Mouse (Mus musculus) kidney, postnatal 0 days (tissue): ENCODE measurements around the gene Gm20518. TPM values are rescaled to one million over a fixed set of nuclear protein-coding genes. Genes with fewer than 3 reads are reported as not detected.

Experiments used
- ATAC-seq: fragments of 200-750 bp; cut with Nextera tagmentation; replicated peaks from 2 replicates; pipeline ENCODE4 v1.8.0; 2017; ENCODE audit warnings: low read depth, moderate number of reproducible peaks, moderate TSS enrichment, moderate library complexity; ENCODE audit not compliant: low FRiP score
- DNase-seq: peaks from one replicate; pipeline ENCODE4 v3.0.0-alpha.2; 2016; ENCODE audit warnings: low spot score
- H3K27ac ChIP-seq: fragments of 300-500 bp; sonication (generic); 2 replicates; pipeline ENCODE4 v1.5.1; 2014; ENCODE audit warnings: mild to moderate bottlenecking
- H3K27me3 ChIP-seq: fragments of 300-500 bp; sonication (generic); 2 replicates; pipeline ENCODE4 v1.6.1; 2014; ENCODE audit warnings: low read length, mixed read lengths; ENCODE audit not compliant: insufficient read depth
- H3K36me3 ChIP-seq: fragments of 300-500 bp; sonication (generic); 2 replicates; pipeline ENCODE4 v1.6.1; 2014; ENCODE audit warnings: low read length, mixed read lengths; ENCODE audit not compliant: insufficient read depth
- H3K4me1 ChIP-seq: fragments of 300-500 bp; sonication (generic); replicated peaks from 2 replicates; pipeline ENCODE4 v1.6.1; 2014; ENCODE audit warnings: antibody characterized with exemption, low read length, mixed read lengths; ENCODE audit not compliant: insufficient read depth
- H3K4me2 ChIP-seq: fragments of 300-500 bp; sonication (generic); 2 replicates; pipeline ENCODE4 v1.6.1; 2014; ENCODE audit warnings: mild to moderate bottlenecking, low read length, moderate library complexity, mixed read lengths
- H3K4me3 ChIP-seq: fragments of 300-500 bp; sonication (generic); replicated peaks from 2 replicates; pipeline ENCODE4 v1.5.1; 2014; ENCODE audit warnings: low read depth, low read length
- H3K9ac ChIP-seq: fragments of 300-500 bp; sonication (generic); 2 replicates; pipeline ENCODE4 v1.6.1; 2014; ENCODE audit warnings: low read depth, low read length
- H3K9me3 ChIP-seq: fragments of 300-500 bp; sonication (generic); replicated peaks from 2 replicates; pipeline ENCODE4 v1.6.1; 2016; ENCODE audit warnings: low read length, inconsistent platforms, mixed read lengths
- CTCF ChIP-seq: IDR thresholded peaks from 2 replicates; pipeline ENCODE4 v1.5.1; 2016; ENCODE audit warnings: antibody characterized with exemption, low read depth, mild to moderate bottlenecking, moderate library complexity
- WGBS: fragments of 180-500 bp; shearing (Covaris S2); extraction: QIAGEN DNeasy Blood & Tissue Kit; methylation state at CpG from one replicate; pipeline ENCODE4 v1.1.7; 2014; 5-methylcytosine and 5-hydroxymethylcytosine counted together
- polyA plus RNA-seq: library from polyadenylated mRNA; unstranded; fragments of >200 nt; fragmentation: Nextera tagmentation; extraction: Ambion mirVana; gene quantifications from 2 replicates; pipeline ENCODE4 v1.2.1, GENCODE M21; 2015

Gene Gm20518
- polyA plus RNA-seq, 1 experiment from 2014 or later = 3.4 TPM

- DNase-seq = no peak
- ATAC-seq = no peak
- H3K4me1 ChIP-seq = 0 out of 2 replicates have a peak, but pooled peaks cover 10% of the 10 kb centered on the region
- no peak for TF ChIP-seq CTCF
- 37% methylated on average over 2 of the region's 2 CpGs for WGBS
- H3K36me3 ChIP-seq = no peaks in the 10 kb centered on the region
- peak overlapping the region; percentile 93 for H3K4me3 ChIP-seq
- H3K27ac ChIP-seq = 0 out of 2 replicates have a peak overlapping the region, but pooled peaks have one; percentile 97
- H3K27me3 ChIP-seq = no peaks in the 10 kb centered on the region
- H3K4me2 ChIP-seq = peak overlapping the region; percentile 83
- H3K9ac ChIP-seq = peak overlapping the region; percentile 93
- H3K9me3 ChIP-seq = no peaks in the 10 kb centered on the region
Measured at GRCm38 (mm10) chr16:17890342-17890727, 1.1 kb downstream of the Gm20518 start.

DNA sequence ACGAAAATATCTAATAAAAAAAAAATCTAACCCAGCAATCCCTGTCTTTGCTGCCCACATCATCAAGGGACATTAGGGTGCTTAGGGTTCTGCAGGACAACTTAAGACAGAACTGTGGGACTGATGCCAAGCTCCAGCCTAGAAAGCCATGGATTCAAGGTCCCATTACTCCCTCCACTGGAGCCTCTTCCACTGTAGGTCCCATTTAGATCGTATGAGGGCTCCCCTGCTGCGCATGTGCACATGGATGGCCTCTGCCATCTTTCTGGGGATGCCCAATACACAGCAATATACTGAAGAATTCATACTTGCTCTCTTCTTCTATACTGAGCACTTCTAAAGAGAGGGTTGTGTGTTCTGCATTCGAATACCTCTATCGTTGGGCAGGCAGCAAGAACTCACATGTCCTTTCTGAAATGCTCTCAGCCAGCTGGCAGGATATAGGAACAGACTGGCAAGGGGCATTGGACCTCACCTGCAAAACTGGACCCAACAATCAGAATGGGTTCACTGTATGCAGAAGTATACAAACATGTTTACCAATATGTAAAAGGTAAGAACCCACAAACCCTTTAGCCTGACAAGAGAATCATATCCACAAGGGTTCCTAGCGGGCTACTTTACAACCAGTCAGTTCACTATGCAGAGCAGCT, 1.7 kb downstream of the Gm20518 start:
- ATAC-seq (no peak), DNase-seq (no peak)
- no peak overlapping the region for H3K27ac ChIP-seq
- no peak for TF ChIP-seq CTCF
- 81% methylated on average over 6 of the region's 6 CpGs for WGBS
- no peaks in the 10 kb centered on the region for H3K36me3 ChIP-seq
- H3K4me1 ChIP-seq = 0 out of 2 replicates have a peak, but pooled peaks cover 10% of the 10 kb centered on the region
- no peaks in the 10 kb centered on the region for H3K27me3 ChIP-seq
- H3K9me3 ChIP-seq = no peaks in the 10 kb centered on the region
- peak overlapping the region; percentile 93; the same call in 1 of the 2 replicates for H3K4me3 ChIP-seq
- peak overlapping the region; percentile 83 for H3K4me2 ChIP-seq
- peak overlapping the region; percentile 93; the same call in 1 of the 2 replicates for H3K9ac ChIP-seq

DNA sequence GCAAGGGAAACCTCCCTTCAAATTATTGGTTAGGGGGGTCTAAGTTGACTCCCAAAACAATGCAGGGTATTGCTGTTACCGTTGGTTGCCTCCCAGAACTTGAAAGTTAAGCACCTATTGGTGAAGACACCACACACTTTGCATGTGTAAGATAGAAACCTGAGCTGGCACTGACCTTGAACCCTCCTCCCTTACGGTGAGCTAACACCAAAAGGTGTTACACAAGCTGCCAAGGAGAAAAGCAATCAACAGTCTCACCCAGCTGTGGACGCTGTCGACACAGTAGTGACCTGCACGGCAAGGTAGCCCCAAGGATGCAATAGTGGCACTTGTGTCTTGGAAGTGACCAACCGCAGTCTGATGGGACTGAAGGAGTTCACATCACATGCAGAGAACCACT, 7.4 kb downstream of the Gm20518 start:
- DNase-seq (no peak), ATAC-seq (no peak)
- H3K4me2 ChIP-seq = no peak overlapping the region
- H3K27me3 ChIP-seq = no peaks in the 10 kb centered on the region
- H3K4me1 ChIP-seq = no peaks in the 10 kb centered on the region
- H3K9ac ChIP-seq = no peak overlapping the region
- TF ChIP-seq CTCF = no peak
- H3K9me3 ChIP-seq = no peaks in the 10 kb centered on the region
- 0 out of 2 replicates have a peak, but pooled peaks cover 2% of the 10 kb centered on the region for H3K36me3 ChIP-seq
- no peak overlapping the region for H3K4me3 ChIP-seq
- 63% methylated on average over 6 of the region's 6 CpGs for WGBS
- H3K27ac ChIP-seq = no peak overlapping the region

GRCm38 (mm10) chr16:17882196-17882595, 9.3 kb downstream of the Gm20518 start:
- H3K9ac ChIP-seq = no peak overlapping the region
- H3K4me3 ChIP-seq = no peak overlapping the region
- H3K27me3 ChIP-seq = no peaks in the 10 kb centered on the region
- H3K9me3 ChIP-seq = no peaks in the 10 kb centered on the region
- no peaks in the 10 kb centered on the region for H3K4me1 ChIP-seq
- 0 out of 2 replicates have a peak, but pooled peaks cover 2% of the 10 kb centered on the region for H3K36me3 ChIP-seq
- DNase-seq (no peak), ATAC-seq (no peak)
- H3K4me2 ChIP-seq = no peak overlapping the region
- TF ChIP-seq CTCF = no peak
- no peak overlapping the region for H3K27ac ChIP-seq

DNA sequence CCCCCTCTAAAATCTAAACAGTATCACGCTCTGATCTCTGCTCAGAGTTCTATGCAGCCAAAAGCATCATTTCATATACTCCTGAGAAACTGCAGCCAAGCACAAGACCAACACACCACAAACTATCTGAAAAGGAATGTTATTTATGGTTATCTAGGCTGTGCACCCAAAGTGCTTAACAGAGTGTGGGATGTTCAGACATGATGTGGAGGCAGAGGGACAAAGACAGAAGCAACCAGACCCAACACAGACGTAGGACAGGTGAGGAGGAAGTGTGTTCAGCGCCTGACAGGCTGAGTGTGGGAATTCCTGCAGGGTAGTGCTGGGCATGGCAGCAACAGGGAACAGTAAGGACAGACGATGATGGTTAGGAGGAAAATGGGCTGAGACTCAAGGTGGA, 11.9 kb downstream of the Gm20518 start:
- Histone ChIP-seq H3K9me3 (no peaks in the 10 kb centered on the region), H3K27me3 (no peaks in the 10 kb centered on the region), H3K27ac (no peak overlapping the region), H3K4me2 (no peak overlapping the region), H3K9ac (no peak overlapping the region), H3K4me3 (no peak overlapping the region), H3K4me1 (no peaks in the 10 kb centered on the region), H3K36me3 (0 out of 2 replicates have a peak, but pooled peaks cover 2% of the 10 kb centered on the region)
- DNase-seq = no peak
- WGBS = 94% methylated on average over 4 of the region's 4 CpGs
- TF ChIP-seq CTCF = no peak
- ATAC-seq = no peak

DNA sequence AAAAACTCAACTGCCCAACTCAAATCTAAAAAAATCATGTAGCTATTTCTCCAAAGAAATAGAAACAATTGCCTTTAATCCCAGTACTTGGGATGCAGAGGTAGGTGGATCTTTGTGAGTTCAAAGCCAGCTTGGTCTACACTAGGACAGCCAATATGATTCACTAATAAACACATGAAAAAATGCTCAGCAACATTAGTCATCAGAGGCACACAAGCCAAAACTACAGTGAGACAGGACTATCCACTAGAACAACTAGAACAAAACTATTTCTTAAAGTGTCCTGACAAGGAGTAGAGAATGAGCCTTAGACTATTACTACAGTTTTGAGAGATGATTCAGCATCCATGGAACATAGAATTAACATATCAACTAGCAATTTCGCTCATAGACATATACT, 15.4 kb downstream of the Gm20518 start:
- WGBS = 95% methylated on average over 1 of the region's 1 CpGs
- H3K4me1 ChIP-seq = no peaks in the 10 kb centered on the region
- H3K9ac ChIP-seq = no peak overlapping the region
- ATAC-seq = no peak
- no peak overlapping the region for H3K27ac ChIP-seq
- 0 out of 2 replicates have a peak, but pooled peaks cover 11% of the 10 kb centered on the region for H3K36me3 ChIP-seq
- H3K4me2 ChIP-seq = no peak overlapping the region
- H3K4me3 ChIP-seq = no peak overlapping the region
- no peaks in the 10 kb centered on the region for H3K9me3 ChIP-seq
- DNase-seq = no peak
- H3K27me3 ChIP-seq = no peaks in the 10 kb centered on the region
- no peak for TF ChIP-seq CTCF

GRCm38 (mm10) chr16:17875174-17875573, 16.3 kb downstream of the Gm20518 start:
- H3K27me3 ChIP-seq = no peaks in the 10 kb centered on the region
- no peak for TF ChIP-seq CTCF
- H3K4me3 ChIP-seq = no peak overlapping the region
- H3K4me1 ChIP-seq = no peaks in the 10 kb centered on the region
- no peak for ATAC-seq
- H3K4me2 ChIP-seq = no peak overlapping the region
- H3K36me3 ChIP-seq = peaks cover 18% of the 10 kb centered on the region; the same call in 1 of the 2 replicates
- DNase-seq = no peak
- H3K9me3 ChIP-seq = no peaks in the 10 kb centered on the region
- no peak overlapping the region for H3K9ac ChIP-seq
- H3K27ac ChIP-seq = no peak overlapping the region
- 73% methylated on average over 4 of the region's 4 CpGs for WGBS
